Mouse (Mus musculus) retina, embryonic 14.5 days (tissue): ENCODE measurements at regions not wholly inside any gene's neighbourhood (a gene's known extent, or its start where the extent isn't known, plus 50 kb on each side); places are given as distances from the start of the nearest gene placed in this dataset.

Experiments used
- DNase-seq: peaks from one replicate; pipeline ENCODE4 v3.0.0-alpha.2; 2015; ENCODE audit warnings: low spot score

DNA sequence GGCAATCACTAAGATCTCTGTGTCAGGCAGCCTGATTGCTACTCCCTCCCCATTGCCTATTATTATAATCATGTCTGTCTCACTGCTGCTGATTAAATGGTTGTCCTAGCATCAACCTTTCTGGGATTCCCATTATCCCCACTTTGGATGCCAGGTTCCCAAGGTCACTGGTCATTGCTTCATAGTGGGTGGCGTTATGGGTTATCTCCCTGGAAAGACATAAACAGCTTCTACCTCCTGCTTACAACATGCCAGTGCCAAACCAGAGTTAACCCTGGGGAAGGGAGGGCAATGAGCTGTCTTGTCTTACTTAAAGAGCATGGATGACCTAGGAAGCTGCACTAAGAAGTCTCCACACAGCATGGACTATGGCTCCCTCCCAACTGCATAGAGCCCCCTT is 136.9 kb downstream of the Uaca start:
- no peak for DNase-seq

DNA sequence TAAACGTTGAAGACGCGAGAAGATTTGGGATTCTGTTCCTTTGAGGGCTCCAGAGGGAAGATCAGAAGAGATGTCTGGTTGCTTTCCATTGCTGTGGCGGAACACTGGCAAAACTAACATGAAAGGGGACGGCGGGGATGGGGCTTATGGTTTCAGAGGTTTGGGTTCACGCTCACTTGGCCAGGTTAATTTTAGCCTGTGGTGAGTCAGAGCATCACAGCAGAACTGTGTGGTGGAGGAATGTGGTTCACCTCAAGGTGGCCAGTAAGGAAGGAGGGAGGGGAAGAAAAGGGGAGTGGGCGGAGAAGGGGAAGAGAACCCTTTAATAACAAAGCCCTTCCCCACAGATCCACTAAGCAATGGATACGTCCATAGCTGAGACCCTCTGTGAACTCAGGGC is 142.6 kb downstream of the Uaca start:
- no peak for DNase-seq

DNA sequence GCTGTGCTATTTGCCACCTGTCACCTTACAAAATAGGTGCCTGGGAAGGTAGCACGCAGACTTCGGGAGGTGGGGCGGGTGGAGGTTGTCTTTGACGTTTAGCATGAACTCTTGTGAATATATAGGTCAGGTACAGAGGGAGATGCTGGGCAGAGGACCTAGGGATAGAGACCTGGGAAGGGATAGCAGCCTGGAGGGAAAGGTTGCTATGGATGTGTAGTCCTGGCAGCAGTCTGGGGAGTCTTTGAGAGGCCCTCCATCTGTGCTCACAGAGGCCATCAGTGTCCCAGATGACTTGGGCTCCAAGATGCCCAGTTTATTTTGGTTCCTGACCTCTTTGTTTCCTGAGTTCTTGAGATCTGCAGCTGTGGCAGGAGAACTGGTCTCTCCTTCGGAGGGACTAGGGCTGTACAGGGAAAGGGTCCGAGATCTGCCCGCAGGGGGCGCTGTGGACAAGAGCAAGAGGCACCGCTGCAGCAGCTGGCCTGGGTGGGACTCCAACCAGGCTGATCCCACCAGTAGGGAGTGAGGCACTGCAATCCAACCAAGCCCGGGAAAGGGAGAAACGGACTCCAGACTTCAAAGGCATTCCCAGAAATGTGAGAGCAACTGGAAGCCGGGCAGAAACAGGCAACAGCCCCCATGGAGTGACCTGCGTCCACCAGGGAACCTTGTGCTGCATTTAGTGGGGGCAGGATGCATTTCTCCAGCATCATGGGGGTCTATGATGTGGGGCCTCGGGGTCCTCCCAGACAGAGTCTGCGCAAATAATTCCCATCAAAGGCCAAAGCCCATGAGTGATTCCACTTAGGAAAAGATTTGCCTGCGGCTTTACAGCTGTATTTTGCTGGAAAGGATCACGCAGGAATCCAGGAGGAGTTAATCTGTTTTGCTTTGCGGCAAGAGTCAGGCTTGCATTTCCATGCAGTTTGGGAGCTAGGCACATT is 145.8 kb downstream of the Uaca start:
- DNase-seq, result peak; percentile 91

DNA sequence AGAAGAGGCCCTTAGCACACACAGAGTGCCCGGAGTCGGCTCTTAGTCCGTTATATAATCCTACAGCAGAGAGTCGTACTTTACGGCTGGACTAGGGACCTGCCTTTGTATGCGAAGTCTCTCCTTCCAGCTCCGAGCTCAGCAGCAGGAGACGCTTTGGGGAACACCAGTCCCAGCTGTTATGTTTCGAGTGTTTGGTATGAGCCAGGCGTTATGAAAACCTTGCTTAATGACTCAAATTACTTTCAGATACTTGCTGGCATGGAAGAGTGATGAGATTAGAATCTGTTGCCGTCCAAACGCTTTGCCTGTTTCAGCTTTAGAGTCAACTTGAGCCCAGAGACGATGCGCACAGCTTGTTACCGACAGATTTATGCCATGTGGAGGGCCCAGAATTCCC is 153.0 kb downstream of the Uaca start:
- DNase-seq, result no peak

DNA sequence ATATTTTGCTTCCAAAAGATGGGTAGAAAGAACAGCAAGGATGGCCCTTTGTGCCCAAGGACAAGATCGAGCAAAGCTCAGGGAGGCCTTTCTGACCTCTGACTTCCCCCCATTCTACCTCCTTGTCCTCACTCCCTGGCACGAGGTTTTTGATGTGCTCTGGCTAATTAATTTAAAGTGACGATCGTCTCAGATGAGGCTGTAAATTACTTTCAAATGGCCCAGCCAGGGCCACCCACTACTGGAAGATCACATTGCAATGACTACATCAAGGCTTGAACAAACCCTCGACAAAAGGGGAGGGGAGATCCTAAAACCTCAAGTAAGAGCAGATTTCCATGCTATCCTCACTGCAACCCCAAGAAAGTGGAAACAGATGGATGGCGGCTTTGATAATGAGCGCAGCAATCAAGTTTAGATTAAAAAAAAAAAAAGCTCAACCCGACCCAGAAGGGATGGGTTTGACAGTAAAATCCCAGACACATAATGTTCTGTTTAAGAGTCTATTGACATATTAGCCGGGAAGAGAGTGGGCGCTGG is 154.3 kb downstream of the Uaca start:
- no peak for DNase-seq

DNA sequence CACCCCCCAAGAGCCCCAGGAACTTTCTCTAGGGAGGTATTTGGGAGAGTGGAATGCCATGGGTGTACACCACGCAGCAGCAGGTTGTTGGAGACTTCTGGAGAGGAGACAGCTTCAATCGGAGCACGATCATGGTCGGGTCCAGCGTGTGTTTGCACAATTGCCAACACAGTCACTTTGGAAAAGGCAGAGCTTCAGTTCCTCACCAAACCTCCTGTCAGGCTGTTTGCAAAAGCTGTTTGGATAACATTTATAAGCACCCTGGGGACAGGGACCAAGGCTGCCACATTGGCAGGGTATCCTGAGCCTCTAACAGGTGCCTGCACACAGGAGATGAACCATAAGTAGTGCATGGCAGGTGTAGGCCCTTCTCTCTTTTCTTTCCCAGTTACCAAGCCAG is 155.8 kb downstream of the Uaca start:
- DNase-seq, result no peak

DNA sequence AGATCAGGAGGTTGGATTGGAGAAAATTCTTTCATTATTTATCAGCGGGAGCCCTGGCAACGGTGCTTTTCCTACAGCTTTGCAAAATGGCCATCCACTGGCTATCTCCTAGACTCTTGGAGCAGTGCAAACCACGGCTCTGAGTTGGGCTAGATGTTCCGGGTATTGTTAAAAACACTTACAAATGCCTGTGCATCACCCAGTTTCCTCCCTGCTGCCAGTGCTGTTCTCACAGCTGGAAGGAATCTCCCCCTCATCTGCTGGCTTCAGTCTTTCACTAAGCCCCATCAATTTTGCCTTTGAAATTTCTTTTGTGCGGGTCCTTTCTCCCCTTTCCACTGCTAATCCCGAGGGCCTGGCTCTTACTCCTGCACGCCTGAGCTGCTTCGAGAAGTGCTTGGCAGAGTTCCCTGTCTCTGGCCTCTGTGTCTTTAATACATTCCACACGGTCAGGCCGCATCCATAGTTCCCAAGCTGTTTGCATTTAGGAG is 156.8 kb downstream of the Uaca start:
- DNase-seq, result peak; percentile 40

DNA sequence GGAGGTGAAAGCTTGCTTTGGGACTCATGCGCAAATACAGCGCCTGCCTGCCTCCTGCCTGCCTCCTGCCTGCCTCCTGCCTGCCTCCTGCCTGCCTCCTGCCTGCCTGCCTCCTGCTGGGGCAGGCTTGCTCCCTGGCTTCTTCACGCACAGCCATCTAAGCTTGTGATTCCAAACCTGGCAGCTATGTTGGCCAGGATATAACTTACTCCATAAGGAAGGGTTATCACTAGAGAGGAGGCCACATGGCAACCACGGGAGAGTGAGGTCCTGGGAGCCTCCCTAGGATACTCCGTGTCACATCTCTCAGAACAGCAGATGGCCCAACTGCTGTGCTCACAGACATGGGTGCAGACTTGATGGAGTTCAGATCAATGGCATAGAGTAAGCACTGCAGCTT is 163.1 kb downstream of the Uaca start:
- no peak for DNase-seq

DNA sequence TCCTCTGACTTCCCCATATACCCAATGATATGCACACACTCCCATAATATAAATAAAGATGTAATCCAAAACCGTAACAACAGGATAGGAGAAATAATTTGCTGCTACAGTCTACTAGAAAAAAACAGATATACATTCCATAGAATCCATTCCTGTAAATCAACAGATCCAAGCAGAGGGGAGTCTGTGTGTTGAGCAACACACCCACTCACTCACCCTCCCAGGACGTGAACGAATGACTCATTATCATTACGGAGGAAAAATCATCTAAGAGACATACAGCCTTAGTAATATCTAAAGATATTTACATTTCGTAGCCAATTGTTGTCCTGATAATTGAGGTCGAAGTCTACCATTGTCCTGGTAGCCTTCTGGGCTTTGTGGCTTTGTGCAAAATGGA is 165.2 kb downstream of the Uaca start:
- no peak for DNase-seq

DNA sequence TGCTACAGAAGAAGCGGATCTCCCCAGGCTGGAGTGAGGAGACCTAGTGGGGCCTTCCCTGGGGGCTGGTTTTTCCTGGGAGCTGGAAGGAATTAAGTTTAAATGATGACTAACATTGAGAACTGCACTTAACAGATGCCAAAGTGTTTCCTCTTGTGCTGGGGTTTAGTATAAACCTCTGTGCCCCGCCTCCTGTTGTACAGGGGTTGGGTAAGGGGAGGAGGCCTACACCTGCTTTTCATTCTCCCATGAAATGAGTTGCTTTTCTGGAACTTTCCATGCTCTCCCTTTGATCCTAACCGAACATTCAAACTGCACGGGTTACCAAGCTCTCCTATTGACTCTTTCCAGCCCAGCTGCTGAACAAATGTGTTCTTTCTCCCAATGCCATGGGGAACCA is 167.7 kb downstream of the Uaca start:
- DNase-seq, result no peak

DNA sequence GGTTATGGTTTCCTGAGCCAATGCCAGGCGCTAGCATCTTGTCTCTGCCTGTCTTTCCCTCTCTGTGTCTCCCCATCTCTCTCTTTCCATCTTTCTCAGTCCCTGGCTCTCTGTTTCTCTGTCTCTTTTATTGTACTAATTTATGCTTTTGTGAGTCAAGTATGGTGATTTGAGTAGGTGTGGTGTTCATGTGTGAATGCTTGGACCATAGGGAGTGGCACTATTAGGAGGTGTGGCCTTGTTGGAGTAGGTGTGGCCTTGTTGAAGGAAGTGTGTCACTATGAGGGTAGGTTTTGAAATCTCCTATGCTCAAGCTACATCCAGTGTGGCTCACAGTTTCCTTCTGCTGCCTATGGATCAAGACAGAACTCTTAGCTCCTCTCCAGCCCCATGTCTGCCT is 171.3 kb downstream of the Uaca start:
- no peak for DNase-seq

DNA sequence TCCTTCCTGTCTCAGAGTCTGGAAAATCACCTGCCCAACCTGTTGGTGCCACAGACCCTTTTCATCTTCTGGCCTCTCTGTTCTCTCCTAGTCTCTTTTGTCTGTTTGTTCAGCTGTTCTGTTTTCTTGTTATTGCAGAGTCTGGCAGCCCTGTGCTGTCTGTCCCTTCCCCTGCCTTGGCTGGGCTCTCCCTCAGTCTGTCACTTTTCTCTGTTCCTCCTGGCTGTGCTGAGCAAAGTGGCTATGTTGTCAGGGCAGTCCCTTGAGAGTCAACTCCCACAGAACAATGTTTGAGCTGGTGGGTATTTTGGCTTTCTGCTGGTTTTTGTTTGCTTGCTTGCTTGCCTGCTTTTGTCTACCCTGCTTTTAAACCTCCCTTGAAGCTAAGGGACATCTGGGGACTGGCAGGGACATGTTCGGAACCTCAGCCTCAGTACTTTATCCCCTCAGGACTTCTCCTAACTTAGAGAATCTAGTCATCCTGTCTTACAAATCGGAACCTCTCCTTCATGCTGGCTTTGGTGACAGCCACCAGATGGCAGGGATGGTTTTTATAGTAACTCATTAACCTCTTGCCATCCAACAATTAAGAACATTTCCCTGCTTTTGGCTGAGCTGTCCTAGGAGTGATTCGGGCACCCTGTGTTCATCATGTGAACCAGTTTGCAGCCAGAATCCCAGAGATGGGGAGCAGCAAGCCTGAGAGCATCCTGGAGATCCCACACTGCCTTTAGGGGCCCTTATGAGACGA is 174.1 kb downstream of the Uaca start:
- DNase-seq, result no peak

DNA sequence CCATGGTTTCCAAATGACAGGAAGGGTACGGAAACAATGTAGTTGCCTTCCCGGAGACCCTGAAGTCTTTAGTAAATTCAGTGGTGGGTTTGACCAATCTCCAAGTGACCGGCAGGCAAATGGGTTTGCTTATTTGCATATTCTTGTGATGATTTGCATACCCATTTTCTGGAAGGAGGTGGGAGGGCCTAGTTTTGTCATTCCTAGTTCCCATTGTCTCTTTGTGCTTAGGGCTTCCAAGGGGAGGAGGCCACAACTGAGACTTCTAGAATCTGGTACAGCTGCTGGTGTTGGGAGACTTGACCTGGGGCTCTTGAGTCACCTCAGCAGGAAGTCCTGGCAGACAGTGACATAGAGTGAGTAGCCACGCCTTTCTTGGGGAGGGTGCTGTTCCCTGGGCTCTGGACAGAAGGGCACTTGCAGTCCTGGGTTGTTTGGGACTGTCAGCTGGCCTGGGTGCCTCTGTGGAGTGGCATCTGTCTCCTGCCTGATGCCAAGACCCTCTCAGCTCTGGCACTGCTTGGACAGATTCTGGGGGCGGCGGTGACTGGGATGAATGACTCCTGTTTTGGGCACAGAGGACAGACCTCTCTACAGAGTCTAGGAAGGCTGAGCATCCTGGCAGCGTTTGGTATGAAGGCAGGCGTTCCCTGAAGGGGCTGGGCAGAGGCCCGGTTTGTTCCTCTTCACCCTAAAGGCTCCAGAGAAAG is 178.0 kb downstream of the Uaca start:
- no peak for DNase-seq

DNA sequence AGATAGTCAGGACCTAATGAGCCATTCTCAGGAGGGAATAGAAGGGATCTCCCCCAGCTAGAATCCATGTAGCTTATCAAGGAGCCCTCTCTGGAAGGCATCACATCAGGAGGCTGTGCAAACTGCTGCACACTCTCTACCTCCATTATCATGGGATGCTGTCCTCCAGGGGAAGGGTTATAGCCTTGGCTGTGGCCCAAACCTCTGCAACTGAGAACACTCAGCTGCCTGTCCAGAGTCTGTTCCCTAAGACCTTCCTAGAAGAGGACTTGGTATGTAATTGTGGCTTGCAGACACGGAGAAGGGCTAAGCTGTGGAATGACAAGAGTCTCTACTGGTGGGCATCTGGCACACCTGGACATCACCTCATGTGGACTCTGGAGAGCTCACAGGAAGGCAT is 180.2 kb downstream of the Uaca start:
- no peak for DNase-seq

DNA sequence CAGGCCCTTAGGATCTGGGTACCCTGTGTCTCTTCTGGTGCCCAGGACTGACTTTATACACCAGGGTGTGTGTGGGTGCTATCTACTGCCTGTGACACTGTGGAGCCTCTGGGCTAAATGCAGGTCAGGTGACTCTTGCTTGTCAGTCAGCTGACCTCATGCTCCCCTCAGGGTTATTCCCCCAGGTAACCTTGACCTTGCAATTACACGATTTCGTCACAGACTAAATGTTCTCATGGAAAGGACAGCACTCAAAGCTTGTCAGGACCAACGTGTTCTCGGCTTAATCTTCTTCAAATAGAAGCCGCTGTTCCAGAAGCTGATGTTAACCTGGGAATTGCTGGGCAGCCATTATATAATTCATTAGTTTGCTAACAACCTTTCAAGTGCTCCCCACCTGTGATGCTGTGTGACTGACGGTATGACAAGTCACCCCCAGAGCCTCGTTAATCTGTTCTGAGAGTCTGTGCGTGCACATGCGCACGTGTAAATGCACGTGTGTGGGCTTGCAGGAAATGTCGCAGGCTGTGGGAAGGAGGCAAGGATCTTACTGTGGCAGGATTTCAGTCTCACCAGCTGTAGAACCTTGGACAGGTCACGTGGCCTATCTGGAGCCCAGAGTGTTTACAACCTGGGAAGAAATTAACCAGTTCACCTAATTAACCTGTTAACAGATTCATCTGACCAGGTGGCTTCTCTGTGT is 188.2 kb downstream of the Uaca start:
- no peak for DNase-seq

DNA sequence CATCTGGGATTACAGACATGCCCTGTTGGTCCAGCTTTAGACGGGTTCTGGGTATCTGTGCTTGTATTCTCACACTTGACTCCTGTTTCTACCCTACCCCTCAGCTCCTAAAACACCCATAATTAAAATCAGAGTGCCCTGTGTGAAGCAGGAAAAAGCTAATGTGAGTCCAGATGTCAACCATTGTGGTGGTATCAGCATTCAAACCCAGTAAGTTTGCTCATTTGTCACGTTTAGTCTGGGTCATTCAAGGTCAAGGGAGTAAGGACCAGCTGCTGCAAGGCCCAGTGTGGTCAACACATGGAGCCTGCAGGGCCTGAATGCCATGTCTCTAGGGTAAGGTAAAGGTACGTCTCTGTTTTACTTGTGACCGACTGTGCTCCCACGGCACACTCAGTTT is 188.9 kb downstream of the Uaca start:
- DNase-seq, result no peak

DNA sequence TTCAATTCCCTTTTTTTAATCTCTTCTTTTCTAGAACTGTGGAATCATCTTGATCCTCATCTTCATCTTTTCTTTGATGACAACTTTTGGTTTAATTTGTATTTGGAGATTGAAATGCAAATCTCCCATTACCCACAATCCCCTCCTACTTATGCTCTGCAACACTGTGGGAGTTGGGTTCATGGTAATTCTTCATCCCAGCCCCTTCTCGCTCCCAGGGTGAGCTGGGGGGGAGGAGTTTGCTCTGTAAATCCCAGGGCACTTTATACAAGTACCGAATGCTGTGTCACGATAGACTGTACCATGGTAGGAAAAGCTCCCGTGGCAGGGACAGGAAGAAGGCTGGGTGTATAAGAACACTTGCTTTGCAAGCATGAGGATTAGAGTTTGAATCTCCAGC is 193.8 kb downstream of the Uaca start:
- no peak for DNase-seq

DNA sequence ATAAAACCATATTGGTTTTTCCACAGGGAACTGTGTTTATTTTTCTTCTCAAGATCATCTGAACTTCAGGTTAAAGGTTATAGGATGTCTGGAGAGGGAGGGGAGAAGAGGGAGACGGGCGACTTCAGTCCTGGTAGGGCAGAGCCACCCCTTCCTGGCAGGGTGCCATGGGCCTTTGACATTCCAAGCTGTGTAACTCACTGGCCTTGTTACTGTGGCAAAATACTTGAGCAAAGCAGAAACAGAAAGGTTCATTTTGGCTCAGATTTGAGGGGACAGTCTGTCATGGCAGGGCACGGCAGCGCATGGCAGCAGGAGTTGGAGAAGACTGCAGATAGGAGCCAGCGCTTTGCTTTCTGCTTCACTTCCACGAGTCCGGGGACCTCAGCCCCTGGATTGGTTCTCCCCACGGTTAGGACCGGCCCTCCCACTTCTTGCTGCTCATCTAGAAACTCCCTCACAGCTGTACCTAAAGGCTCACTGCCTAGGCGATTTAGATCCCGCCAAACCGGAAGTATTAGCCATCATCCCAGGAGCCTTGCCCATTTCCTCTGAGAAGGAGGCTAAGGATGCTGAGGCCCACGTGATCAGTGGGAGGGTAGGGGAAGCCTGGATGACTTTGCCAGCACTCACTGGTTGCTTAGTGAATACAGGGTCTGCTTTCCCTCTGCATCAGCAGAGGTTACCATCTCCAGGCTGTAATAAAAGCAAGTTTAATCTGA is 195.5 kb downstream of the Uaca start:
- no peak for DNase-seq

DNA sequence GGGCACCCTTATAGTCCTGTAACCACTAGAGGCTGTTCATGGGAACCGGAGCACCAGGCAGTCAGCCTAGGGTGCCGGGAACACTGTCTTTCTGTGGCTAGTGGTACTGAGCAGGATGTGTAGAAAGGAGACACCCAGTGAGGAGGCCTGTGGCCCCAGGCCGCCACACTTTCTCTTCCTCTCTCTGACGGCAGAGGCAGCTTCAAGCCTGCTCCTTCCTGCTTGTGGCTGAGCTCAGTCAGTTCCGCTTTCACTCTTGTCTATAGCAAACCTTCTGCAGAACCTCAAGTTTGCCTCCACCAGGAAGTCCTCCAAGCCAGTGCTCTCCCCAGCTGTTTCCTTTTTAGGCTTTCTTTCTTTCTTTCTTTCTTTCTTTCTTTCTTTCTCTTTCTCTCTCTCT is 197.2 kb downstream of the Uaca start:
- DNase-seq, result no peak

DNA sequence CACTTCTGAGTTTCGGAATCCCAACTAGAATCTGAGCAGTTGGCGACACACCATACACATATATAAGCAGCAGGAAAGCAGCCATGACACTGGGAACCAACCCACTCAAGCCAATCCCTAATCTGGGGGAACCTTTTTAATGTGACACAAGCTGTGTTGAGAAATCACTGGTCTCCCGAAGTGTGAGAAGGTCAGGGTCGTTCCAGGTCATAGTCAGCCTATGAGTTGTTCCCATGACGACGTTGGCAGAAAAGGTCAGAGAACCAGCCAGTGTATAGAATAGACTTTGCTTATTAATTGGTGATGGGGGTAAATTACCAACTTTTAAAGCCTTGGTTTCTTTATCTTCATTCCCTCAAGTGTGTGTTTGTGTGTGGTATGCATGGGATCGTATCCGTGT is 199.3 kb downstream of the Uaca start:
- no peak for DNase-seq

DNA sequence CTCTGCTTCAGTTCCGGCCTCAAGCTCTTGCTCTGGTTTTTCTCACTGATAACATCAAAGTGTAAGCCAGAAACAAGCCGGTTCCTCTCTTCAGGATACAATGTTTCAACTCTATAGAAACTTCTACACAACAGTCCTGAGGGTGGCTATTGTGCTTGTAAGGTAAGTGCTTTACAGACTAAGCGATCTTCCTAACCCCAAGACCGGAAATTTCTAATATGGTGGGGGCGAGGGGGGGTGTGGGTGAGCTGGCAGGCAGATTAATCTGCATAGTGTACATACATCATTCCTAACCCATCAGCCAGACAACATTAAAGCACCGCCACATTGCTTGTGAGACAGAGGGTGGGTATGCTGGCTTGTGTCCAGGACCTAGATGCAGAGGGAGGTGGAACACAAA is 200.8 kb downstream of the Uaca start:
- no peak for DNase-seq
